Mouse (Mus musculus) liver, embryonic 11.5 days (tissue): Measurements from ENCODE around the gene Aim2. TPM values are rescaled to one million over a fixed set of nuclear protein-coding genes. Genes with fewer than 3 reads are reported as not detected.
"Not testable (repeated sequence)": the region's sequence is repeated elsewhere in the genome, so short reads cannot be mapped to it uniquely, and the experiment has no call there.

Experiments
- ATAC-seq: fragments of 200-750 bp; cut with Nextera tagmentation; replicated peaks from 2 replicates; pipeline ENCODE4 v1.8.0; 2017; ENCODE audit warnings: moderate number of reproducible peaks, mild to moderate bottlenecking, moderate TSS enrichment, moderate library complexity; ENCODE audit not compliant: low FRiP score
- DNase-seq: peaks from one replicate; pipeline ENCODE4 v3.0.0-alpha.2; 2017; ENCODE audit warnings: low spot score
- H3K27ac ChIP-seq: fragments of 300-500 bp; sonication (generic); 2 replicates; pipeline ENCODE4 v1.5.1; 2014; ENCODE audit warnings: mild to moderate bottlenecking, low read depth, low read length, control low read depth
- H3K27me3 ChIP-seq: fragments of 300-500 bp; sonication (generic); replicated peaks from 2 replicates; pipeline ENCODE4 v1.6.1; 2014; ENCODE audit warnings: low read length, mixed read lengths; ENCODE audit not compliant: control insufficient read depth, insufficient read depth
- H3K36me3 ChIP-seq: fragments of 300-500 bp; sonication (generic); 2 replicates; pipeline ENCODE4 v1.6.1; 2014; ENCODE audit warnings: mild to moderate bottlenecking, low read length, moderate library complexity, mixed read lengths; ENCODE audit not compliant: control insufficient read depth, insufficient read depth
- H3K4me1 ChIP-seq: fragments of 300-500 bp; sonication (generic); replicated peaks from 2 replicates; pipeline ENCODE4 v1.6.1; 2014; ENCODE audit warnings: low read length, mixed read lengths; ENCODE audit not compliant: control insufficient read depth, insufficient read depth
- H3K4me2 ChIP-seq: fragments of 300-500 bp; sonication (generic); 2 replicates; pipeline ENCODE4 v1.6.1; 2014; ENCODE audit warnings: mild to moderate bottlenecking, control low read depth, moderate library complexity
- H3K4me3 ChIP-seq: fragments of 300-500 bp; sonication (generic); 2 replicates; pipeline ENCODE4 v1.5.1; 2014; ENCODE audit warnings: low read depth, low read length, control low read depth
- H3K9ac ChIP-seq: fragments of 300-500 bp; sonication (generic); 2 replicates; pipeline ENCODE4 v1.6.1; 2014; ENCODE audit warnings: low read depth, low read length, control low read depth
- H3K9me3 ChIP-seq: fragments of 300-500 bp; sonication (generic); 2 replicates; pipeline ENCODE4 v1.6.1; 2016; ENCODE audit warnings: low read length, inconsistent platforms, mixed read lengths; ENCODE audit not compliant: control insufficient read depth
- WGBS: fragments of 180-500 bp; shearing (Covaris S2); extraction: QIAGEN DNeasy Blood & Tissue Kit; methylation state at CpG from one replicate; pipeline ENCODE4 v1.1.7; 2014; 5-methylcytosine and 5-hydroxymethylcytosine counted together
- polyA plus RNA-seq: library from polyadenylated mRNA; unstranded; fragments of >200 nt; fragmentation: Nextera tagmentation; extraction: Ambion mirVana; gene quantifications from 2 replicates; pipeline ENCODE4 v1.2.1, GENCODE M21; 2014

The Aim2 gene
- polyA plus RNA-seq, 1 experiment from 2014 or later: 1.1 TPM

DNA sequence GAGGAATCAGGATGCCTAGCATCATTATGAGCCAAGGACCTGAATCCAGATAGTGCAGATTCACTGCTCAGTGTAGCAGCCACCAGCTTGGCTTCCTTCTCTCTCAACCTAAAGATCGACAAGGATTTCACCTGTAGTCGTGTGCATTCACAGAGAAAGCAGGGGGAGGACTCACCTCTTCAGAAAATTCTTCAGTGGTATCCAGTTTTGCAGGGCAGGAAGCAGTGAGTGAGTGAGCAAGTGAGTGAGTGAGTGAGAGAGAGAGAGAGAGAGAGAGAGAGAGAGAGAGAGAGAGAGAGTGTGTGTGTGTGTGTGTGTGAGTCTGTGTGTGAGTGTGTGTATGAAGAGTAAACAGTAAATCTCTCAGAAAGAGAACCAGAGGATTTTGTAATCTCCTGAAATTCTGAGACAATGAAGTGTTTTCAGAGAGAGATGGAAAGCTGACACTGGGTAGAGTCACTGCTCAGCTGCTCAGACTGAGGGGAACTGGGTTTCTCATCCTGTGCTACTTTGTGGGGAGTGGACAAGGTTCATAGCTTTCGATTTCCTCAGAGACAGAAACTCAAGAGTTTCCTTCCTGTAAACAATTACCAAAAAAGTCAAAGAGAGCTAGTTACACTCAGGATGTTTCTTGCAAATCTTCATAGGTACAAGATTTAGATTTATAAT is 140.3 kb downstream of the Aim2 start, which contains the start of gene Ifi206:
Gene Ifi206, minus strand, starts transcription at position 230 of the 669 bp plus-strand sequence.
- not testable (repeated sequence) for H3K4me3 ChIP-seq, H3K9ac ChIP-seq, H3K9me3 ChIP-seq, DNase-seq, H3K4me1 ChIP-seq, H3K4me2 ChIP-seq, H3K27me3 ChIP-seq, ATAC-seq, H3K27ac ChIP-seq, H3K36me3 ChIP-seq
- 56% methylated on average over 3 of the region's 3 CpGs for WGBS

GRCm38 (mm10) chr1:173491483-173491882 is 140.8 kb downstream of the Aim2 start:
- H3K36me3 ChIP-seq, H3K9ac ChIP-seq, H3K4me1 ChIP-seq, DNase-seq, H3K27ac ChIP-seq, H3K4me2 ChIP-seq, H3K4me3 ChIP-seq, H3K27me3 ChIP-seq, H3K9me3 ChIP-seq, ATAC-seq: not testable (repeated sequence)

GRCm38 (mm10) chr1:173510595-173510994 is 159.9 kb downstream of the Aim2 start:
- H3K27me3 ChIP-seq, H3K4me1 ChIP-seq, DNase-seq, H3K36me3 ChIP-seq, H3K27ac ChIP-seq, H3K9me3 ChIP-seq, ATAC-seq, H3K4me2 ChIP-seq, H3K9ac ChIP-seq, H3K4me3 ChIP-seq: not testable (repeated sequence)
- 94% methylated on average over 2 of the region's 2 CpGs for WGBS

Other genes with a start within 250 kb of the Aim2 start
- gene Olfr1408, start 213.5 kb upstream of the Aim2 start, polyA plus RNA-seq: 0.05 TPM in 1 of 2 replicates, not detected in the other
- not detected in 2 replicates for gene Olfr1406, start 160.2 kb upstream of the Aim2 start, polyA plus RNA-seq
- gene Olfr218, start 153.1 kb upstream of the Aim2 start, polyA plus RNA-seq: not detected in 2 replicates
- gene Olfr1404, start 138.5 kb upstream of the Aim2 start, polyA plus RNA-seq: not detected in 2 replicates
- gene Fcer1a, start 123.7 kb upstream of the Aim2 start, polyA plus RNA-seq: 0.16 TPM in 1 of 2 replicates, not detected in the other
- not detected in 2 replicates for gene Olfr418, start 84.9 kb upstream of the Aim2 start, polyA plus RNA-seq
- gene Mptx2, start 73.1 kb upstream of the Aim2 start, polyA plus RNA-seq: not detected in 2 replicates
- 15.0 and 16.5 TPM in 2 replicates for gene Ackr1, start 17.1 kb upstream of the Aim2 start, polyA plus RNA-seq
- gene Cadm3, start 16.8 kb downstream of the Aim2 start, polyA plus RNA-seq: 1.1 and 1.5 TPM in 2 replicates
- 0.18 TPM in 1 of 2 replicates, not detected in the other for gene Ifi206, start 140.2 kb downstream of the Aim2 start, polyA plus RNA-seq
- not detected in 2 replicates for gene Ifi214, start 185.1 kb downstream of the Aim2 start, polyA plus RNA-seq
- gene Ifi213, start 248.4 kb downstream of the Aim2 start, polyA plus RNA-seq: not detected in 2 replicates